Mouse (Mus musculus) CH12.LX (cell line): ENCODE data around the gene Nab2.

Experiments
- CTCF ChIP-seq, 2 experiments: IDR thresholded peaks in 1 of 2; conservative IDR thresholded peaks in 1 of 2; 2 replicates each; pipeline ENCODE4 v1.5.1; 2011 to 2012; ENCODE audit warnings: low read depth in 2 of 2, low read length in 2 of 2, improper control_type of control experiment in 1 of 2, inconsistent platforms in 1 of 2, mild to moderate bottlenecking in 1 of 2, moderate library complexity in 1 of 2
- EP300 ChIP-seq: IDR thresholded peaks from 2 replicates; pipeline ENCODE4 v1.6.1; 2011; ENCODE audit warnings: low read length, improper control_type of control experiment
- GABPA ChIP-seq: IDR thresholded peaks from 2 replicates; pipeline ENCODE4 v1.6.1; 2012; ENCODE audit warnings: low read depth, low read length, improper control_type of control experiment, inconsistent platforms; ENCODE audit not compliant: insufficient replicate concordance
- HCFC1 ChIP-seq: IDR thresholded peaks from 2 replicates; pipeline ENCODE4 v1.6.1; 2012; ENCODE audit warnings: low read depth, mild to moderate bottlenecking, inconsistent platforms, low read length, improper control_type of control experiment
- MAFK ChIP-seq: IDR thresholded peaks from 2 replicates; pipeline ENCODE4 v1.6.1; 2011; ENCODE audit warnings: low read length, improper control_type of control experiment; ENCODE audit not compliant: insufficient replicate concordance
- NRF1 ChIP-seq: IDR thresholded peaks from 2 replicates; pipeline ENCODE4 v1.6.1; 2014; ENCODE audit warnings: low read depth, mild to moderate bottlenecking, inconsistent platforms, low read length, improper control_type of control experiment, moderate library complexity
- POLR2A ChIP-seq: IDR thresholded peaks from 2 replicates; pipeline ENCODE4 v1.6.1; 2011; ENCODE audit warnings: low read depth, mild to moderate bottlenecking, improper control_type of control experiment, low read length
- TCF12 ChIP-seq: IDR thresholded peaks from 2 replicates; pipeline ENCODE4 v1.6.1; 2014; ENCODE audit warnings: low read depth, mild to moderate bottlenecking, inconsistent platforms, low read length, improper control_type of control experiment

DNA sequence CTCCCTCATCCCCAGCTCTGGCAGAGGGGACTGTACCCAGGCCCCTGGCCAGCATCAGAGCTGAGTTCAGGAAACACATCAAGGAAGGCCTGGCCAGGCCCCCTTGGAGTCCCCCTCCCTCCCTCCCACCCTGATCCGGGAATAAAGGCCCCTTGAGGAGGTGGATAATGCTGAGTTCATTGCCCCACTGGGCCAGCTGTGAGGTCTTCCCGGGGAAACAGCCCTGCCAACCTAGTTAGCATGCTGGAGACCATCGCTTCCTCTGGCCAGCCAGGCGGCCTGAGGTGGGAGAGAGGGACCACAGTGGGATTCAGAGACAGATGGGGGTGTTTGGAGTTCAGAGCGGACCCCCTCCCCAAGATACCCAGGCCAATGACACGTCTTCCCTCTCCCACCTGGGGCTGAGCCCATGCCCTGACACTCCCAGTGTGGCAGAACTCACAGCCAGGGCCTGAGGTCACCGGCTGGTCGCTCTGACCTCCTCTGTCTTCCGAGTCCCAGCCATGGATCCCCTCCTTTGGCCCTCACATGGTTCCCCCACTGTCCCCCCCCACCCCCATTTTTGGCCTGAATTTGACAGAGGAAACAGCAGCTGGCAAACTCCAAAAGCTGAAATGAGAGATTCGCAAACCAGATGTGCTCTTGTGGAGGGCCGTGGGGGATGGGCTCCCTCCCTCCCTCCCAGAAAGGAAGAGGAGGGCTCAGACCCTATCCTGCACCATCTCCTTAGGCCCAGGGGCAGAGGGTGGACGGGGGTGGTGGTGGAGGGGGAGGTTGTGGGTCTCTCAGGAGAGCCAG lies 53.9 kb downstream of the Nab2 start:
- TF ChIP-seq GABPA (no peak), EP300 (no peak), POLR2A (no peak), CTCF (conservative IDR thresholded peaks at IDR 0.05 in 1 of 2, IDR thresholded peaks at IDR 0.05 in 1 of 2; ENCODE audit: low read depth in 2 of 2, low read length in 2 of 2) (no peak), MAFK (no peak), HCFC1 (no peak), NRF1 (no peak), TCF12 (no peak)
